Mouse (Mus musculus) urinary bladder, postnatal 36 days (tissue): ENCODE measurements around the gene Tex44.

ENCODE experiments used
- DNase-seq, 2 experiments: peaks; one replicate each; pipeline ENCODE4 v3.0.0; 2022; ENCODE audit warnings: low spot score in 2 of 2, mixed read lengths in 1 of 2

Tex44 gene

DNA sequence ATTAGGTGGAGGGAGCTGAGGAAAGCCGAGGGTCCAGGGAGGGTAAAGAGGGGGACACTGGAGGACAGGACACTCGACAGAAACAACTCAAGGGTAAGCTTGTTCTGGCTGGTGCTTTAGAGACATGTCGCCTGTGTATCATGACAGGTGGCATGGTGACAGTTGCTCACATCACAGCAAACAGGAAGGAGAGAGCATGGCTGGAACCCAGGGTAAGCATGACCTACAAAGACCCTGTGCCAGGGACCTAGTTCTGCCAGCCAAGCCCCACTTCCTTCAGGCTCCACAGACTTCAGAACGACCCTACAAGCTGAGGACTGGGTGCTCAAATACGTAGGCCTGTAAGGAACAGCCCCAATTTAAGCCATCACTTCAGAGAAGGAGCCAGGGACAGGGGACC, 2.2 kb upstream of the Tex44 start:
- no peak for DNase-seq

DNA sequence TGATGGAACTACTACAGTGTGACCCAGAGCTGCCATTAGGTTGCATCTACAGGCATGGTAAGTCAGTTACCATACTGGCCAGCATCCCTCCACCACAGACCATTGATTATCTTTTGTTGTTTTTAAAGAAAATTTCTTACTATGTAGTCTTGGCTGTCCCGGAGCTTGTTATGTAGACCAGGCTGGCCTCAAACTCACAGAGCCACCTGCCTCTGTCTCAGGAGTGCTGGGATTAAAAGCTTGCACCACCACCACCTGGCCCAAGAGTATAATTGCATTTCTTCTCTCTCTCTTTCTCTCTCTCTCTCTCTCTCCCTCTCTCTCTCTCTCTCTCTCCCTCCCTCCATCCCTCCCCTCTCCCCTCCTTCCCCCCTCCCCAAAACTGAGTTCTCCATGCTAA, 1.8 kb upstream of the Tex44 start:
- DNase-seq = no peak

DNA sequence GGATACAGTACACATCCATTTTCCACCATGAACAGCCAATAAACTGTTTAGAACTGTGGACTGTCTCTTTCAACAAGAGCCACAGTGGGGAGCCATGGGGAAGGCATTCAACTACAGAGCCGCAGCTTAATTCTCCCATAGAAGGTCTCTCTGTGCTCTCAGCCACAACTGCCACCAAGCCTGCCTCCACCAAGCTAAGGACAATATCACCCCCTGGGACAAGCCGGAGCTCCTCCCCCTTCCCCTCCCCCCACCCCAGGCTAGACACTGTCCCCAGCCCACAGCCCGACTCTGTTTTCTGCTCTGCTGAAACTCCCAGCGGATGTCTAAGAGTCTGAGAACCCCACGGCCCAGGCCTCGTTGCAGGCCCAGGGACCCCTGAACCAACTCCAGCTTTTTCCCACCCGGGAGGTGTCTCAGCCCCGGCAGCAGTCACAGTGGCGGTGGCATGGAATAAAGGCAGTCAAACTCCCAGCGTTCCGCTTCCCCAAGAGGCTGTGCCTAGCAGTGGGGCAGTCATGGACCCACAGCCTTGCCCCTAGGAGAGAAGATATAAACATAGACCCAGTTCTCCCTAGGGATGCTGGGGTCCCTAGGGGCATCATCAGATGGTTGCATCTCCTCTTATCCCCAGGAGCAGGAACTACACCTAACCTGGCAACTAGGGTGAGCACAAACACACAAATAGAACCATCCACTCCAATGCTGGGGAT, 1.1 kb upstream of the Tex44 start:
- no peak for DNase-seq

DNA sequence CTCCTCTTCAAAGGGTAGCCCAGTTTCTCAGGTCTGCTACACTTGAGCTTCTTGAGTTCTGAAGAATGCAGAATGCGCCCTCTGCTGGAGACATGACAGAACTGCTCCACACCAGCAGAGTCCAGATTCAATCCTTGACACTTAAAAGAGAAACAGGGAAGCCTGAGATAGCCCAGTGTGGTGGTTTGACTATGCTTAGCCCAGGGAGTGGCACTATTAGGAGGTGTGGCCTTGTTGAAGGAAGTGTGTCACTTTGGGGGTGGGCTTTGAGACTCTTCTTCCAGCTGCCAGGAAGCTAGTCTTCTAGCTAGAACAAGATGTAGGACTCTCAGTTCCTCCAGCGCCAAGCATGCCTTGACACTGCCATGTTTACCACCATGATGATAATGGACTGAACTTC, 3.9 kb downstream of the Tex44 start:
- peak in 1 of 2 experiments; percentile 72 for DNase-seq

GRCm38 (mm10) chr1:86432778-86433177, 6.6 kb downstream of the Tex44 start:
- DNase-seq = no peak

- no peak for DNase-seq
Measured at GRCm38 (mm10) chr1:86433359-86433758, 7.2 kb downstream of the Tex44 start.

DNA sequence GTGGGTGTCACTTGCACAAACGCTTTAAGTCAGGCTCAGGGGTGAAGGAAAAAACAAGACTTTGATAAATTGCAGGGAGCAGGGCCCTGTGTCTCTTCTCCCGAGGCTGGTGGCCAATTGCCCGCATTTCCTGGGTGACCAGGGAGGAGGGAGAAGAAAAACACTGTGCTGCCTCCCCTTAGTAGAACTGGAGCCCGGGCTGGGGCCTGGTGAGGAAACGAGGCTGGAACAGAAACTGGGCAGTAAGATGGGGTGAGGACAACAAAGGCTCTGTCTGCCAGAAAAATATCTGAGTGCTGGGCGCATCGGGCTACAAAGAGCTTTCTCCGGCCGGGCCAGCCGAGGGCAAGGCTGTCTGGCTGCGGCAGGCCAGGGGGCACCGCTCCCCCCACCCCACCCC, 7.9 kb downstream of the Tex44 start:
- DNase-seq = peak; percentile 72

DNA sequence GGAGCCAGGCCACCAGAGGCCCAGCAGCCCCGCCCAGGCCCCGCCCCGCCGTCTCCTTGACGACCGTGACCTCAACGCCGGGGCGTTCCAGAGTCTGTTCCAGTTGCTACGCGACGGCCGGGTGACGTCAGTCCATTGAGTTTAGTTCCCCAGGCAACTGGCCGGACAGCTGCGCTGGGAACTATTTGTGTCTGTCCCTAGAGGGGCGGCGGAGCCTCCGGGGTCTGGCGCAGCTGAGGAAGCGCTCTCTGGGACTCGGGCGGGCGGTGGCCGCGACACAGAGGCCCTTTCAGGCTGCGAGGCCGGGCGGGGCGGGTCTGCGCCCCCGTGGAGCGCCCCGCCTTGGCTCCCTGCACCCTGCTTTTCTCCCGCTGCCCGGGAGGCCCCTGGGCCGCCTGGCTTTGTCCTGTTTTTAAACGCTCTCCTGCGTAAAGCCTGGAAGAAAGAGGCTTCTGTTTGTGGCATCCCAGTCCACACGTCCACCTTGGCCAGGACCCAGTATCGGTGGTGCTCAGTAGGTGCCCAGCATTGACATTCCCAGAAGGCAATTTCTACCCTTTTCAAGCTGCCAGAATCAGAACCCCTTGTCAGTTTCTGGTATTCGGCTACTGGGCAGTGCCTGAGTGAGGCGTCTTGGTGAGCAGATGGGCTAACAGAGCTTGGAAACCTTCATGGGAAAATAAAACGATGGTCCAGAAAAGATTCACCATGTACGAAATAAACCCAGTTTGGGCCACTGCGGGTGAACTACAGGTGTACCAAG, 8.5 kb downstream of the Tex44 start:
- peak; percentile 98 for DNase-seq

DNA sequence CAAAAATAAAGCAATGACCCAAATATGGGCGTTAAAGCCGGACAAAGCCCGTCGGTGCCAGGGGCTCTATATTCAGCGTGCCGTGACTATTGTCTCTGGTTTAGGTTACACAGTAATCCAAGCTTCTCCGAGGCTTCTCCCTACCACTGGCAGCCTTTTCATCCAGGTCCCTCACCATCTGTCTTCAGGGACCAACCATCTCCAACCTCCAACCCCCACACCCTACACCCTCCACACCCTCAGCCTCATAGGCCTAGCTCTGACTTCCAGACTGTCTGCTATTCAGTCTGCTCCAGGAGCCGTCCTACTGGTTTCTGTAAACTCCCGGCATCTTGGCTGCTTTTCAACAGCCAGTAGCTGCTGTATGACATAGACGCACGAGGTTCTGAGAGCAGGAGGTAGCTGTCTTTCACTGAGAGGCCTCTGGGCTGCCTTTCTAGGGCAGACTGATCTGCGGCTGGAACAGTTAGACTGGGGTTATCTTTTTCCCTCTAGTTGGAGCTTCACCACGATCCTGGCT, 9.2 kb downstream of the Tex44 start:
- peak in 1 of 2 experiments; percentile 36 for DNase-seq

DNA sequence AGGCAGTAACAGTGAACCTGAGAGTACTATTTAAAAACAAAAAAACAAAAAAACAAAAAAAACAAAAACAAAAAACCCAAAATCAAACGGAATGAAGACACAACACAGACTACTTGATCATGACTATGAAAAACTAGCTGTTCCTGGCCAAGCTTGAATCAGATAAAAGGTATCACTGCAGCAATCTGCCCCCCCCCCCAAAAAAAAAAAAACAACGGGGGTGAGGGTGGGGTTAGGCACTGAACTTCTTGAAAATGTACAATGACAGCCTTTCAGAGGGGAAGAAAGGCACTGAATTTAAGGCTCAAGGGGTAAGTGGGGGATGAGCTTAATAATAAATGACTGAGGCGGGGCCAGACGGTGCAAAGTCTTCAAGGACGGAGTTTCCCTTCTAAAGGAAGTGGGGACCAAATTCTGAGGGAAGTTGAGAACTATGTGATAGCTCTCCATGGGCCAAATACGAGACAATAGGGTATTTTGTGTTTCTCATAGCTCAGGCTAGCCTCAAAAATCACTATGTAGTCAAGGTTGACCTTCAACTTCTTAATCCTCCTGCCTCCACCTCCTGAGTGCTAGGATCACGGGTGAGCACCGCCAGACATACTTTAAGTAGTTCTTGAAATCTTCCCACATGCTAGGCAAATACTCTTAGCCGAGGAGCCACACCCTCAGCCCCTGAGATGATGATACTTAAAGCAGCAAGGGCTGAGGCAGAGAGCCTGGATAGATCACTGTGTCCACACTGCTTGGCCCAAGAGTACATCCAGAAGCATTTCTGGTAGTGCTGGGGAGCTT, 11.3 kb downstream of the Tex44 start:
- no peak for DNase-seq

- DNase-seq = no peak
Measured at GRCm38 (mm10) chr1:86438014-86438319, 11.8 kb downstream of the Tex44 start.

- no peak for DNase-seq
Measured at GRCm38 (mm10) chr1:86438501-86438900, 12.4 kb downstream of the Tex44 start.

DNA sequence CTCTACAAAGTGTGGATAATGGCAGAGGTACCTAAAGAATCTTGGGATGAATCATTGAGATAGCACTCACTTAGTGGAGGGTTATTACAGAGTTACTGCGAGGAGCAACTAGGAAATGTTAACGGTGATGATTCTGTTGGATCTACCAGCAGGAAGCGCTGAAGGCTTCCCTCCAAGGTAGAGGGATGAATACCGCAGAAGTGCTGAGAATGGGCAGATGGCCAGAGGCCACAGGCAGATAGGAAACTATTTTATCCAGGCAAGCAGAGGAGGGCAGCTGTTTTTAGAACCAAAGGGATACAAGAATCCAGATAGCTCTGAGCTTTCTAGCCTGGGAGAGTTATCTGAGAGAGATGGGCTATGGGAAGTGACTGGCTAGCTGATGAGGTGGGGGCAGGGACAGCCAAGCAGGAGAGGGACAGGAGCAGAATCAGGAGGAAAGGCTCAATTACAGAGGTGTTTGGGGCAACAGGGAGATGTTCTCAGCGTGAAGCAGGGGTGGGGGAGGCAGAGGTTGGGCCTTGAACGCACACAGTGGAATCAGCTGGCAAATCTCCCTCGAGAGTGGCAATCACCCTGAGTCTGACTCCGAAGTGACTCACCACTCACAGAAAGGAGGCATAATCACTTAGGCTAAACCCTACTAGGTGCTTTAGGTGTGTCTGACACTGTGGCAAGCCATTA, 13.5 kb downstream of the Tex44 start:
- no peak for DNase-seq

- peak; percentile 87 to 93 for DNase-seq
Measured at GRCm38 (mm10) chr1:86440171-86440886, 14.2 kb downstream of the Tex44 start.

DNA sequence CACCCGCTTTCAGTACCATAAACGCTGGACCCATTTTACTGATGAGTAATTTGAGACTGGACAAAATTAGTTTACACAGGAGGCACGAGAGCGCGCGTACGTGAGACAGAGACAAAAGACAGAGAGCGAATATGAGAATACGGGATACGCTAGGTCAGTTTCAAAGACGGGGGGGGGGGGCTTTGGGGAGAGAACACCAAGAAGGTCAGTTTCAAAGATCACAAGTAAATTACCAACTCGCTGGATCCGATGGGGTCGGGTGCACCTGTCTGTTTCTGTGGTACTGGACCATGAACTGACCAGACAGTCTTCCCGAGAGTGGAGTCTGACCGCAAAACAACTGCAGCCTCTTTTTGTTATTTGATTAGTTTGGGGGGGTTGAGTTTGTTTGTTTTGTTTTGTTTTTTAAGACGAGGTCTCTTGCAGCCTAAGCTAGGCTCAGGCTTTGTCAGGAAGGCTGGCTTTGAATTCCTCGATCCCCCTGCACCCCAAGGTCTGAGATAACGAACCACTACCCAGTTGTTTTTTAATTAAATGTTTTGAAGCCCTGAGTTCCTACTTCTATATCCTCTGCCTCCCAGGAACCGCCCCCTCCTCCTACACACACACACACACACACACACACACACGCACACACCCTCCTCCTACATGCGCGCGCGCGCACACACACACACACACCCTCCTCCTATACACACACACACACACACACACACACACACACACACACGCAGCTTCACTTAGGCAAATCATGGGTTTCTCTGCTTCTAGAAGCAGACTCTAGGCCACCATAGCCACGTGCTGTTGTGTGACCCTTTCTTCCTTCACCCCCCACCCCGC, 15.0 kb downstream of the Tex44 start:
- DNase-seq = peak in 1 of 2 experiments; percentile 55

DNA sequence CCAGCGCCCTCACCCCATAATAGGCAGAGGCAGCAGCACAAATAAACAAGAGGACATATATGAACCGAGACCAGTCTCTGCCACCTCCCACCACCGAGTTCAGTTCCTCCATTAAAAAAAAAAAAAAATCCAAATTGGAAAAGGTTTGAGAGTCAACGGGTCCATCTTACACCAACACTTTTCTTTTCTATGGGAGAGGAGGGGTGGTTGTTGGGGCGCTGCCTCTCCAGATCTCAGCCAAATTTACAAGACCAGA, 15.5 kb downstream of the Tex44 start:
- no peak for DNase-seq

- peak; percentile 83 to 86 for DNase-seq
Measured at GRCm38 (mm10) chr1:86441980-86442831, 16.1 kb downstream of the Tex44 start.

DNA sequence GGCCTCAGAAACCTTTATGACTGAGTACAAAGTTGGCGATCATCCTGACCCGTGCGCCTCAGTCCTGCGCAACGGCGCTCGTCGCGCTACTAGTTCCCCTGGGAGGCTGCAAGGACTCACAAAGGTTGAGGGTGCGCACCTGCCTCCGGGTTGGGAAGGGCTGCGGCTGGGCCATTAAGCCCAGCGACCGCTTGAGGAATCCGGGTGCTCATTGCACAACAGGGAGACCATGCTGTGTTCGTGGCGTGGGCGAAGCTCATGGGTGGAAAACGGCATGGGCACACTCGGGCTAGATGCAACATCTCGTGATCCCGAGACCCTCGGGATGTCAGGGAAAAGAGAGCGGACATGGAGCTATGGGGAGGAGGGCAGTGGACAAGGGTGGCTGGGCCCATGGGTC, 16.7 kb downstream of the Tex44 start:
- no peak for DNase-seq

DNA sequence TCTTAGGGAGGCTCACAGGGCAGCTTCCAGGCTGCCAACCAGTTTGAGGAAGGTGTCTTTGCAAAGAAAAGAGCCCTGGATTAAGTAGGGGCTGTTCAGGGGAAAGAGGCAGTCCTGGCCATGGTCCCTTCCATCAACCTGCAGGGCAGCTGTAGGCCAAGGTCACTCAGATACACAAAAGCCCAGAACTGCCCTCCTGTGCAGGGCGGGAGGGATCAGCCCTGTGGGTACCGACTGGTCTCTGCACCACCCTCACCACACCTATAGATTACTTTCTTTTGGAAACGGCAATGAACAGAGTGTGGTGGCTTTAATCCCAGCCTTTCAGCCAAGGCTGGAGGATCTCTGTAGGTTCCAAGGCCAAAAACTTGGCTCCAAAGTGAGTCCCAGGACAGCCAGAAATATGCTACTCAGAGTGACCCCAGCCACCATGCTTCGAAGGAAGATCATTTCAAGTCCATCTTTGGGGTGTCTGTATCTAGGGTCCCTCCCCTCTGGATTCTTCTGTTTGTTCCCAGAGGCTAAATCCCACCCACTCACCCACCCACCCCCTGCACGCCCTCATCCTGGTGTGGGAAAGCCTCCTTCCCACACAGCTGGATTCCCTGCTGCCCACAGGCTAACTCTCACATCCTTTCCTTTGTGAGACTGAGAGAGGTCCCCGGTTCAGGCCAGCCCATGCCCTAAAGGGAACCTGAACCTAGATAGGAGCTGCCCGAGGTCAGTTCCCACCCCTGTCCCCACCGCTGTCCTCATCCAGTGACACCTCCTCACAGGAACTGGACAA, 17.4 kb downstream of the Tex44 start:
- DNase-seq = no peak
